Mouse (Mus musculus): ENCODE measurements around the gene Uqcr11. TPM values are rescaled to one million over a fixed set of nuclear protein-coding genes. Genes with fewer than 3 reads are reported as not detected.

Uqcr11 gene
- total and polyA plus RNA-seq, 2 experiments from 2014 or later = 391 to 981 TPM

DNA sequence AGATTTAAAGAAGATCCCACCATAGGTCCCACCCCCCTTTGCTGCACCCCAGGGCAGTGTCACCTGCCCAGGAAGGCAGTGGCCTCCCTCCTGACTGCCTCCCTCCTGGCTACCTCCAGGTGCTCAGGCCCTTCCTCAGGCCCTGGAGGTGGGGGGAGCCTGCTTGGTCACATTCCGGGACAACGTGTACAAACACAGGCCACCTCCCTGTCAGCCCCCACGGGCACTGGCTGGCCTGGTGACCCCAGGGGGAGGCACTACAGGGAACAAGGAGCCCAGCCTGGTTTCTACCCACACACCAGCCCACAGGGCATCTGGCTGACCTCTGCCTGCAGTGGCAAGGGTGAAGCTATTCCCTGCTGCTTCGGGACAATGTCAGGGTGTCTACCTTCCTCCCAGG is 31.3 kb upstream of the Uqcr11 start:
- no peak overlapping the region for H3K4me2 ChIP-seq (ENCODE audit: low read depth, low read length)
- ATAC-seq (no peak), DNase-seq (ENCODE audit: low spot score) (no peak)
- H3K4me1 ChIP-seq (ENCODE audit: insufficient read depth, low read length) = no peaks in the 10 kb centered on the region
- no peak overlapping the region for H3K27ac ChIP-seq
- no peak overlapping the region for H3K9ac ChIP-seq (replicated peaks; ENCODE audit: low read length)
- no peaks in the 10 kb centered on the region for H3K9me3 ChIP-seq (ENCODE audit: low read length)
- no peaks in the 10 kb centered on the region for H3K27me3 ChIP-seq (ENCODE audit: insufficient read depth, low read length)
- WGBS = 67% methylated on average over 4 of the region's 4 CpGs
- H3K36me3 ChIP-seq (ENCODE audit: insufficient read depth, low read length) = no peaks in the 10 kb centered on the region
- TF ChIP-seq CTCF (IDR thresholded peaks at IDR 0.05; ENCODE audit: low read depth) = no peak
- H3K4me3 ChIP-seq (ENCODE audit: low read length) = no peak overlapping the region

DNA sequence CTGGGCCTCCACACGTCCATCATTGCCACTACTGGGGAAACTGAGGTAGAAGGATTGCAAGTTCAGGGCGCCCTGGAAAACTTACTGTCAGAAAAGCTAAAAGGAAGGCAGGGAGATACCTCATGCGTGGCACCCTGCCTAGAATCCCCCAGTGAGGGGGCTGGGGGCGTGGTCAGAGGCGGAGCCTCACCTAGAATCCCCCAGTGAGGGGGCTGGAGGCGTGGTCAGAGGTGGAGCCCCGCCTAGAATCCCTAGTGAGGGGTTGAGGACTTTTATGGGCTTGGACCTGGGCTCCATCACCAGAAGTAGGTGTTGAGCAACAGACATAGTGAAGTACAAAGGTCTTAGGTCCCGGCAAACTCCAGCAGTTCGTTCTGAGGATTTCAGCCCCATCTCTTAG is 29.6 kb upstream of the Uqcr11 start:
- ATAC-seq = no peak
- no peak overlapping the region for H3K4me2 ChIP-seq (ENCODE audit: low read depth, low read length)

DNA sequence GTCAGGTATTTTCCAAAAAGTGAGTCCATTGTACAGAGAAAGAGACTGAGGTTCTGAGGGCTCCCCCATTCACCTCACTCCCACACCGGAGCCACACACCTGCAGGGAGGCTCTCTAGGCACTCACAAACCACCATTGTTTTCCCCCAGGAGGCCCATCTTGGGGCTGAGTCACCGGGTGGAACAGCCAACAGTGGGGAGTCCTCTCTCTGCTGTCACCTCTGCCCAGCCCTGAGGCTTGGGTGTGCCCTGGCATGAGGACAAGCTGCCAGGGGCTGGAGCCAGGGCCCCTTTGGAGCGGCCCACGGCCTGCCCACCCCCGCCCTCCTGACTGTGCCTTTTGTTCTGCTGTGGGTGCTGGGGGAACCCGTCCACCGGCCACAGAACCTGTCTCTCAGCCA is 29.1 kb upstream of the Uqcr11 start:
- Histone ChIP-seq H3K4me3 (ENCODE audit: low read length) (no peak overlapping the region), H3K27me3 (ENCODE audit: insufficient read depth, low read length) (no peaks in the 10 kb centered on the region), H3K36me3 (ENCODE audit: insufficient read depth, low read length) (no peaks in the 10 kb centered on the region), H3K4me2 (ENCODE audit: low read depth, low read length) (no peak overlapping the region), H3K9me3 (ENCODE audit: low read length) (no peaks in the 10 kb centered on the region), H3K27ac (no peak overlapping the region), H3K9ac (replicated peaks; ENCODE audit: low read length) (no peak overlapping the region), H3K4me1 (ENCODE audit: insufficient read depth, low read length) (peaks cover 11% of the 10 kb centered on the region; the same call in 1 of the 2 replicates)
- WGBS = 43% methylated on average over 7 of the region's 7 CpGs
- no peak for ATAC-seq
- DNase-seq (ENCODE audit: low spot score) = no peak
- no peak for TF ChIP-seq CTCF (IDR thresholded peaks at IDR 0.05; ENCODE audit: low read depth)

More for the DNA sequence above, 29.6 kb upstream of the Uqcr11 start:
- H3K9ac ChIP-seq (replicated peaks; ENCODE audit: low read length) = no peak overlapping the region
- no peak for TF ChIP-seq CTCF (IDR thresholded peaks at IDR 0.05; ENCODE audit: low read depth)
- no peaks in the 10 kb centered on the region for H3K36me3 ChIP-seq (ENCODE audit: insufficient read depth, low read length)
- H3K4me1 ChIP-seq (ENCODE audit: insufficient read depth, low read length) = peaks cover 11% of the 10 kb centered on the region; the same call in 1 of the 2 replicates
- H3K4me3 ChIP-seq (ENCODE audit: low read length) = no peak overlapping the region
- DNase-seq (ENCODE audit: low spot score) = no peak
- no peaks in the 10 kb centered on the region for H3K27me3 ChIP-seq (ENCODE audit: insufficient read depth, low read length)
- no peak overlapping the region for H3K27ac ChIP-seq
- WGBS = 12% methylated on average over 9 of the region's 9 CpGs
- H3K9me3 ChIP-seq (ENCODE audit: low read length) = no peaks in the 10 kb centered on the region

DNA sequence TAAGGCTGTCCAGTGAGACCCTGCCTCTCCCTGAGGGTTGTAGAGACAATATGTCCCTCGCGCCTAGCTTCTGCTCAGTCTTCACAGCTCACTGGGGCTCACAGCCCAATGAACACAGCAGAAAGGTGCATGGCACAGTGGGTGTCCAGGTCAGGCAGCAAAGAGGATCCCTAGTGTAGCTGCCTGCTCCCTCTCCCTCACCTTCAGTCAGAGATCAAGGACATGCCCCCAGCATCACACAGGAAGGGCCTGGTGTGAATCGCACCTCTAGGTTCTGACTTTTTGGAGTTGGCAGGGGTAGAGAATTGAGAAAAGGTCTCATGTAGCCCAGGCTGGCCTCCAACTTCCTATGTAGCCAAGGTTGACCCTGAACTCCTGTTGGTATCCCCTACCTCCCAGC is 28.2 kb upstream of the Uqcr11 start:
- ATAC-seq (no peak), DNase-seq (ENCODE audit: low spot score) (no peak)
- Histone ChIP-seq H3K4me1 (ENCODE audit: insufficient read depth, low read length) (peaks cover 11% of the 10 kb centered on the region; the same call in 1 of the 2 replicates), H3K36me3 (ENCODE audit: insufficient read depth, low read length) (0 out of 2 replicates have a peak, but pooled peaks cover 7% of the 10 kb centered on the region), H3K27me3 (ENCODE audit: insufficient read depth, low read length) (no peaks in the 10 kb centered on the region), H3K4me3 (ENCODE audit: low read length) (no peak overlapping the region), H3K9me3 (ENCODE audit: low read length) (no peaks in the 10 kb centered on the region), H3K27ac (no peak overlapping the region), H3K9ac (replicated peaks; ENCODE audit: low read length) (no peak overlapping the region), H3K4me2 (ENCODE audit: low read depth, low read length) (no peak overlapping the region)
- no peak for TF ChIP-seq CTCF (IDR thresholded peaks at IDR 0.05; ENCODE audit: low read depth)
- WGBS = 78% methylated on average over 3 of the region's 3 CpGs

DNA sequence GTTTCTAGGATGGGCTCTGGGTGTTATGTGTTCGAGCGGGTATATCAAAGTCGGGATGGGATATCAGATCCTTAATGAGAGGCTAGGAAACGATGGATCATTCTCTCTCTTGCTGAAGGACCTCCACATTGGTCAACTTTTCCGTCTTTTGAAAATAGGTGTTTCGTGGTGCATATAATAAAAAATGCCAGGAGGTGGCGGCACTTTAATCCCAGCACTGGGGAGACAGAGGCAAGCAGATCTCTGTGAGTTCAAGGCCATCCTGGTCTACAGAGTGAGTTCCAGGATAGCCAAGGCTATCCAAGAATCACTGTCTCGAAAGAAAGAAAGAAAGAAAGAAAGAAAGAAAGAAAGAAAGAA is 27.6 kb upstream of the Uqcr11 start:
- H3K27ac ChIP-seq = no peak overlapping the region
- no peaks in the 10 kb centered on the region for H3K9me3 ChIP-seq (ENCODE audit: low read length)
- H3K9ac ChIP-seq (replicated peaks; ENCODE audit: low read length) = no peak overlapping the region
- 0 out of 2 replicates have a peak, but pooled peaks cover 13% of the 10 kb centered on the region for H3K36me3 ChIP-seq (ENCODE audit: insufficient read depth, low read length)
- H3K4me3 ChIP-seq (ENCODE audit: low read length) = 0 out of 2 replicates have a peak overlapping the region, but pooled peaks have one; percentile 96
- WGBS = 12% methylated on average over 8 of the region's 8 CpGs
- H3K4me2 ChIP-seq (ENCODE audit: low read depth, low read length) = no peak overlapping the region
- no peaks in the 10 kb centered on the region for H3K27me3 ChIP-seq (ENCODE audit: insufficient read depth, low read length)
- ATAC-seq (no peak), DNase-seq (ENCODE audit: low spot score) (no peak)
- no peak for TF ChIP-seq CTCF (IDR thresholded peaks at IDR 0.05; ENCODE audit: low read depth)
- peaks cover 11% of the 10 kb centered on the region; the same call in 1 of the 2 replicates for H3K4me1 ChIP-seq (ENCODE audit: insufficient read depth, low read length)

DNA sequence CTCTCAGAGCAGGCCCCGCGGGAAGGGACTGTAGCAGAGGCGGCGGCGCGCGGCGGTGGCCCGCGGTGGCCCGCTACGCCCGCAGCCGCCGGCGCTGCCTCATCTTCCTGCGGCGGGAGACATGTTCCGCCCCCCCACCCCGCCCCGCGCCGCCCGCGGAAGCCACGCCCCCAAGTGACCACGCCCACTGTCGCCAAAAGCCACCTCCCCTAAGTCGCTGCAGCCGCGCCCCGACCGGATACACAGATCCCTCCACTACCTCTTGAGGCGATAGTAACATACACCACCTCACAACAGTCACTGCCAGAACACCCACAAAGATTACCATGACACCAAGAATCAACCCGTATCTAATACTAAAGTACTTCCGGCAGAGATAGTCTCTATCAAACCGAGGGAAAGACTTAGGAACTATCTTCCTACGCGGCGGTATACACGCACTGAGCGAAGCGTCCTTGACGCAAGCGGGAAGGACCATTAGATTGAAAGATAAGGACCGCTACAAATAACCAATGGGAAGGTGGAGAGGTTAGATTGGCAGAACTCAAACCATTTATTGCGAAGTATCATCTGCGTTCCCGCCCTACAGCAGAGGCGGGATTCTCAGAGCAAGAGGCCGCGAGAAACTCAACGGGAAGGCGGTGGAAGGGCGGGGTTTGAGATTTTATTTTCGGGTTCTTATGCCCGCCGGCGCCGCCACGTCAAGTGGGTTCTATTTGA is 27.0 kb upstream of the Uqcr11 start, which contains the start of gene Tcf3:
Gene Tcf3 (minus strand): TSS at position 135 of the 720 bp plus-strand sequence.
- TF ChIP-seq CTCF (IDR thresholded peaks at IDR 0.05; ENCODE audit: low read depth) = no peak; the same call in 1 of the 2 replicates
- Histone ChIP-seq H3K27me3 (ENCODE audit: insufficient read depth, low read length) (no peaks in the 10 kb centered on the region), H3K9me3 (ENCODE audit: low read length) (no peaks in the 10 kb centered on the region), H3K4me1 (ENCODE audit: insufficient read depth, low read length) (peaks cover 11% of the 10 kb centered on the region; the same call in 1 of the 2 replicates), H3K36me3 (ENCODE audit: insufficient read depth, low read length) (0 out of 2 replicates have a peak, but pooled peaks cover 16% of the 10 kb centered on the region), H3K27ac (peak within 1 kb of the TSS; percentile 96), H3K4me3 (ENCODE audit: low read length) (peak within 1 kb of the TSS; percentile 96), H3K9ac (replicated peaks; ENCODE audit: low read length) (peak within 1 kb of the TSS; percentile 98), H3K4me2 (ENCODE audit: low read depth, low read length) (peak within 1 kb of the TSS; percentile 72)
- ATAC-seq = peak; percentile 96
- peak; percentile 99 for DNase-seq (ENCODE audit: low spot score)
- WGBS = under 1% methylated on average over 59 of the region's 61 CpGs

Measured in hindbrain, postnatal 0 days (tissue).